Mouse (Mus musculus): ENCODE measurements around the gene Pcdh10. TPM values are rescaled to one million over a fixed set of nuclear protein-coding genes. Genes with fewer than 3 reads are reported as not detected.
A peak's percentile ranks its signal among the peaks of the same experiment; 100 is the strongest.

Gene Pcdh10
- polyA plus RNA-seq, 2 experiments, result 8.9 to 28.1 TPM

DNA sequence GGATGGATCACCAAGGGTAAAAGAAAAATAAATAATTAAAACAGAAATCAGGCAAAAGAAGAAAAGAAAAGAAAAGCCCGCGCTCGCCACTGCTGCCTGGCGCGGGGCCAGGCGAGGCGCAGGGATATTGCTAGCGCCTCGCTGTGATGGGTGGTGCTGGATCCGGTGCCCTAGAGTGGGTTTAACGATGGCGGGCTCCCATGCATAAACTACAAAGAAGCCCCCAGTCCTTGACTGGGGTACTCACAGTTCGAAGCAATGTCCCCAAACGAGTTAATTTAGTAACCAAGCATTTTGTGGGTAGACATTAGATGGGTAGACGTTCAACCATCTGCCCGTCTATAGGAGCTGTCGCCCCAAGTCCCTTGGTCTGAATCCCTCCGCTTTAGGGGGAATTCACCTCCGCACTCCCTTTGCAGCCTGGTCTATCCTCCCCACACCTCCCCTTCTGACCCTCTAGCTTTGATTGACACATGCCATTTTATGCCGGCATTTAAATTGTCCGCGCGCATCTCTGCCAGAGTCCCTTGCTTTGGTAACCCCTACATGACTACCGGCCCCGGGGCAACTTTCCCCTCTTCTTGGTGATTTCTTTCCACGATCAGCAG, 703 bp upstream of the Pcdh10 start:
- DNase-seq (ENCODE audit: low spot score), result peak; percentile 64
- H3K27ac ChIP-seq (replicated peaks; ENCODE audit: low read depth, low read length), result peak overlapping the region; percentile 82
- peak overlapping the region; percentile 70 for H3K4me3 ChIP-seq (replicated peaks; ENCODE audit: low read length)

DNA sequence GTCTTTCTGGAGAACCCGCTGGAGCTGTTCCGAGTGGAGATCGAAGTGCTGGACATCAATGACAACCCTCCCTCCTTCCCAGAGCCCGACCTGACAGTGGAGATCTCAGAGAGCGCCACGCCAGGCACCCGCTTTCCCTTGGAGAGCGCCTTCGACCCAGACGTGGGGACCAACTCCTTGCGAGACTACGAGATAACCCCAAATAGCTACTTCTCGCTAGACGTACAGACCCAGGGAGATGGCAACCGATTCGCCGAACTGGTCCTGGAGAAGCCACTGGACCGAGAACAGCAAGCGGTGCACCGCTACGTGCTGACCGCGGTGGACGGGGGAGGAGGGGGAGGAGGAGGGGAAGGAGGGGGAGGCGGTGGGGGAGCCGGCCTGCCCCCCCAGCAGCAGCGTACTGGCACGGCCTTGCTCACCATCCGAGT, 1.4 kb downstream of the Pcdh10 start:
- no peak overlapping the region for H3K27ac ChIP-seq (replicated peaks; ENCODE audit: low read depth, low read length)
- DNase-seq (ENCODE audit: low spot score) (no peak), ATAC-seq (ENCODE audit: low FRiP score, low read depth) (no peak)
- under 1% methylated on average over 27 of the region's 29 CpGs for WGBS
- H3K4me3 ChIP-seq (replicated peaks; ENCODE audit: low read length), result peak overlapping the region; percentile 70
- H3K9me3 ChIP-seq (ENCODE audit: control insufficient read depth, low read length), result no peaks in the 10 kb centered on the region
- peaks cover 16% of the 10 kb centered on the region for H3K27me3 ChIP-seq (ENCODE audit: control insufficient read depth, insufficient read depth, low read length)
- peak overlapping the region; percentile 55 for H3K9ac ChIP-seq (ENCODE audit: low read depth, low read length, severe bottlenecking)
- no peak for TF ChIP-seq POLR2A (IDR thresholded peaks at IDR 0.05; ENCODE audit: borderline replicate concordance, extremely low read depth, insufficient read depth, insufficient read length)
- H3K36me3 ChIP-seq (ENCODE audit: control insufficient read depth, insufficient read depth, low read length), result no peaks in the 10 kb centered on the region
- H3K4me2 ChIP-seq (replicated peaks; ENCODE audit: low read depth, low read length, severe bottlenecking), result peak overlapping the region; percentile 97
- H3K4me1 ChIP-seq (ENCODE audit: control insufficient read depth, insufficient read depth, low read length), result peaks cover 10% of the 10 kb centered on the region; the same call in 1 of the 2 replicates

More for the DNA sequence above, 703 bp upstream of the Pcdh10 start:
- Histone ChIP-seq H3K36me3 (ENCODE audit: control insufficient read depth, insufficient read depth, low read length) (no peaks in the 10 kb centered on the region), H3K4me2 (replicated peaks; ENCODE audit: low read depth, low read length, severe bottlenecking) (peak overlapping the region; percentile 97), H3K4me1 (ENCODE audit: control insufficient read depth, insufficient read depth, low read length) (peaks cover 10% of the 10 kb centered on the region; the same call in 1 of the 2 replicates), H3K27me3 (ENCODE audit: control insufficient read depth, insufficient read depth, low read length) (peaks cover 16% of the 10 kb centered on the region), H3K9ac (ENCODE audit: low read depth, low read length, severe bottlenecking) (peak overlapping the region; percentile 68), H3K9me3 (ENCODE audit: control insufficient read depth, low read length) (no peaks in the 10 kb centered on the region)
- TF ChIP-seq POLR2A (IDR thresholded peaks at IDR 0.05; ENCODE audit: borderline replicate concordance, extremely low read depth, insufficient read depth, insufficient read length), result no peak
- ATAC-seq (ENCODE audit: low FRiP score, low read depth), result no peak
- WGBS, result 2% methylated on average over 26 of the region's 26 CpGs

DNA sequence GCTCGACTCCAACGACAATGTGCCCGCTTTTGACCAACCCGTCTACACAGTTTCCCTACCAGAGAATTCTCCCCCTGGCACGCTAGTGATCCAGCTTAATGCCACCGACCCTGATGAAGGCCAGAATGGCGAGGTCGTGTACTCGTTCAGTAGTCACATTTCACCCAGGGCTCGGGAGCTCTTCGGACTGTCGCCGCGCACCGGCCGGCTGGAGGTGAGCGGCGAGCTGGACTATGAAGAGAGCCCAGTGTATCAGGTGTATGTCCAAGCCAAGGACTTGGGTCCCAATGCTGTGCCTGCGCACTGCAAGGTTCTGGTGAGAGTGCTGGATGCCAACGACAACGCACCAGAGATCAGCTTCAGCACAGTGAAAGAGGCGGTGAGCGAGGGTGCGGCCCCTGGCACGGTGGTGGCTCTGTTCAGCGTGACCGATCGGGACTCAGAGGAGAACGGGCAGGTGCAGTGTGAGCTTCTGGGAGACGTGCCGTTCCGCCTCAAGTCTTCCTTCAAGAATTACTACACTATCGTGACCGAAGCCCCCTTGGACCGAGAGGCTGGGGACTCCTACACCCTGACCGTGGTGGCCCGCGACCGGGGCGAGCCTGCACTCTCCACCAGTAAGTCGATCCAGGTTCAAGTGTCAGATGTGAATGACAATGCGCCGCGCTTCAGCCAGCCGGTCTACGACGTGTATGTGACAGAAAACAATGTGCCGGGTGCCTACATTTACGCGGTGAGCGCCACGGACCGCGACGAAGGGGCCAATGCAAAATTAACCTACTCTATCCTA, 2.0 kb downstream of the Pcdh10 start:
- ATAC-seq (ENCODE audit: low FRiP score, low read depth) (no peak), DNase-seq (ENCODE audit: low spot score) (no peak)
- H3K27ac ChIP-seq (replicated peaks; ENCODE audit: low read depth, low read length), result no peak overlapping the region
- H3K9me3 ChIP-seq (ENCODE audit: control insufficient read depth, low read length), result no peaks in the 10 kb centered on the region
- H3K36me3 ChIP-seq (ENCODE audit: control insufficient read depth, insufficient read depth, low read length), result no peaks in the 10 kb centered on the region
- H3K4me3 ChIP-seq (replicated peaks; ENCODE audit: low read length), result peak overlapping the region; percentile 70
- no peak for TF ChIP-seq POLR2A (IDR thresholded peaks at IDR 0.05; ENCODE audit: borderline replicate concordance, extremely low read depth, insufficient read depth, insufficient read length)
- peaks cover 13% of the 10 kb centered on the region; the same call in 1 of the 2 replicates for H3K4me1 ChIP-seq (ENCODE audit: control insufficient read depth, insufficient read depth, low read length)
- peaks cover 16% of the 10 kb centered on the region for H3K27me3 ChIP-seq (ENCODE audit: control insufficient read depth, insufficient read depth, low read length)
- 1% methylated on average over 55 of the region's 55 CpGs for WGBS
- H3K9ac ChIP-seq (ENCODE audit: low read depth, low read length, severe bottlenecking), result peak overlapping the region; percentile 55
- peak overlapping the region; percentile 97 for H3K4me2 ChIP-seq (replicated peaks; ENCODE audit: low read depth, low read length, severe bottlenecking)

- H3K4me2 ChIP-seq (replicated peaks; ENCODE audit: low read depth, low read length, severe bottlenecking), result peak overlapping the region; percentile 97
- peak overlapping the region; percentile 70 for H3K4me3 ChIP-seq (replicated peaks; ENCODE audit: low read length)
- peaks cover 16% of the 10 kb centered on the region for H3K27me3 ChIP-seq (ENCODE audit: control insufficient read depth, insufficient read depth, low read length)
- no peak for ATAC-seq (ENCODE audit: low FRiP score, low read depth)
- TF ChIP-seq POLR2A (IDR thresholded peaks at IDR 0.05; ENCODE audit: borderline replicate concordance, extremely low read depth, insufficient read depth, insufficient read length), result no peak
- peak; percentile 20 for DNase-seq (ENCODE audit: low spot score)
- no peaks in the 10 kb centered on the region for H3K36me3 ChIP-seq (ENCODE audit: control insufficient read depth, insufficient read depth, low read length)
- H3K27ac ChIP-seq (replicated peaks; ENCODE audit: low read depth, low read length), result no peak overlapping the region
- peaks cover 13% of the 10 kb centered on the region; the same call in 1 of the 2 replicates for H3K4me1 ChIP-seq (ENCODE audit: control insufficient read depth, insufficient read depth, low read length)
- no peaks in the 10 kb centered on the region for H3K9me3 ChIP-seq (ENCODE audit: control insufficient read depth, low read length)
- peak overlapping the region; percentile 55 for H3K9ac ChIP-seq (ENCODE audit: low read depth, low read length, severe bottlenecking)
- 2% methylated on average over 67 of the region's 82 CpGs for WGBS
Observed at GRCm38 (mm10) chr3:45380811-45381761, 2.9 kb downstream of the Pcdh10 start.
